Mouse (Mus musculus): ENCODE data around the gene Mslnl. TPM values are rescaled to one million over a fixed set of nuclear protein-coding genes. Genes with fewer than 3 reads are reported as not detected.
"Not testable (repeated sequence)": the region's sequence is repeated elsewhere in the genome, so short reads cannot be mapped to it uniquely, and the experiment has no call there.

The Mslnl gene
- polyA plus RNA-seq, 1 experiment from 2014 or later: not detected

- Histone ChIP-seq H3K36me3 (peaks cover 44% of the 10 kb centered on the region), H3K27ac (no peak overlapping the region), H3K4me1 (replicated peaks) (peaks cover 28% of the 10 kb centered on the region), H3K9me3 (replicated peaks) (no peaks in the 10 kb centered on the region), H3K27me3 (peaks cover 42% of the 10 kb centered on the region), H3K4me3 (replicated peaks) (peak overlapping the region; percentile 36), H3K9ac (0 out of 2 replicates have a peak overlapping the region, but pooled peaks have one; percentile 23), H3K4me2 (peak overlapping the region; percentile 63)
- ATAC-seq (ENCODE audit: low read depth) (no peak), DNase-seq (no peak)
- WGBS (ENCODE audit: insufficient replicate concordance): 16% methylated on average over 6 of the region's 6 CpGs
Observed at GRCm38 (mm10) chr17:25717691-25718090, 18.2 kb upstream of the Mslnl start.

- Histone ChIP-seq H3K36me3 (peaks cover 70% of the 10 kb centered on the region), H3K4me3 (replicated peaks) (no peak overlapping the region), H3K4me2 (no peak overlapping the region), H3K9ac (no peak overlapping the region), H3K27me3 (peaks cover 22% of the 10 kb centered on the region), H3K9me3 (replicated peaks) (no peaks in the 10 kb centered on the region), H3K4me1 (replicated peaks) (peaks cover 41% of the 10 kb centered on the region), H3K27ac (no peak overlapping the region)
- no peak for ATAC-seq (ENCODE audit: low read depth)
- 88% methylated on average over 5 of the region's 5 CpGs for WGBS (ENCODE audit: insufficient replicate concordance)
- DNase-seq: no peak
Observed at GRCm38 (mm10) chr17:25721476-25721875, 14.4 kb upstream of the Mslnl start.

- no peak overlapping the region for H3K4me2 ChIP-seq
- 94% methylated on average over 19 of the region's 19 CpGs for WGBS (ENCODE audit: insufficient replicate concordance)
- peaks cover 68% of the 10 kb centered on the region for H3K36me3 ChIP-seq
- H3K4me1 ChIP-seq (replicated peaks): peaks cover 38% of the 10 kb centered on the region
- DNase-seq (no peak), ATAC-seq (ENCODE audit: low read depth) (no peak)
- no peaks in the 10 kb centered on the region for H3K9me3 ChIP-seq (replicated peaks)
- H3K27ac ChIP-seq: no peak overlapping the region
- no peak overlapping the region for H3K9ac ChIP-seq
- peaks cover 2% of the 10 kb centered on the region; the same call in 1 of the 2 replicates for H3K27me3 ChIP-seq
- no peak overlapping the region for H3K4me3 ChIP-seq (replicated peaks)
Observed at GRCm38 (mm10) chr17:25723470-25723869, 12.4 kb upstream of the Mslnl start.

- Histone ChIP-seq H3K9me3 (replicated peaks) (no peaks in the 10 kb centered on the region), H3K36me3 (peaks cover 64% of the 10 kb centered on the region), H3K4me1 (replicated peaks) (peaks cover 42% of the 10 kb centered on the region), H3K4me2 (no peak overlapping the region), H3K27me3 (no peaks in the 10 kb centered on the region), H3K27ac (no peak overlapping the region), H3K9ac (no peak overlapping the region), H3K4me3 (replicated peaks) (no peak overlapping the region)
- ATAC-seq (ENCODE audit: low read depth) (no peak), DNase-seq (no peak)
- 77% methylated on average over 7 of the region's 7 CpGs for WGBS (ENCODE audit: insufficient replicate concordance)
Observed at GRCm38 (mm10) chr17:25723919-25724318, 11.9 kb upstream of the Mslnl start.

GRCm38 (mm10) chr17:25725264-25725663, 10.6 kb upstream of the Mslnl start:
- H3K9me3 ChIP-seq (replicated peaks): no peaks in the 10 kb centered on the region
- no peak overlapping the region for H3K27ac ChIP-seq
- H3K27me3 ChIP-seq: no peaks in the 10 kb centered on the region
- ATAC-seq (ENCODE audit: low read depth) (no peak), DNase-seq (no peak)
- peak overlapping the region; percentile 79 for H3K4me3 ChIP-seq (replicated peaks)
- 79% methylated on average over 6 of the region's 6 CpGs for WGBS (ENCODE audit: insufficient replicate concordance)
- H3K4me2 ChIP-seq: peak overlapping the region; percentile 92; the same call in 1 of the 2 replicates
- peaks cover 57% of the 10 kb centered on the region for H3K36me3 ChIP-seq
- H3K9ac ChIP-seq: 0 out of 2 replicates have a peak overlapping the region, but pooled peaks have one; percentile 8
- peaks cover 42% of the 10 kb centered on the region for H3K4me1 ChIP-seq (replicated peaks)

- peak; percentile 97 for ATAC-seq (ENCODE audit: low read depth)
- H3K27me3 ChIP-seq: no peaks in the 10 kb centered on the region
- H3K27ac ChIP-seq: peak within 1 kb of the TSS; percentile 43; the same call in 1 of the 2 replicates
- peaks cover 44% of the 10 kb centered on the region for H3K4me1 ChIP-seq (replicated peaks)
- peak within 1 kb of the TSS; percentile 79 for H3K4me3 ChIP-seq (replicated peaks)
- 2% methylated on average over 37 of the region's 37 CpGs for WGBS (ENCODE audit: insufficient replicate concordance)
- no peaks in the 10 kb centered on the region for H3K9me3 ChIP-seq (replicated peaks)
- peak; percentile 100 for DNase-seq
- peaks cover 35% of the 10 kb centered on the region for H3K36me3 ChIP-seq
- peak within 1 kb of the TSS; percentile 86 for H3K9ac ChIP-seq
- peak within 1 kb of the TSS; percentile 92 for H3K4me2 ChIP-seq
Observed at GRCm38 (mm10) chr17:25727265-25728008, 8.4 kb upstream of the Mslnl start, which contains the start of the genes Chtf18 and Rpusd1. Chtf18 (minus strand) TSS chr17:25727419. Rpusd1 (plus strand) TSS chr17:25727670.

GRCm38 (mm10) chr17:25728009-25728270, 7.9 kb upstream of the Mslnl start:
- Histone ChIP-seq H3K9me3 (replicated peaks) (no peaks in the 10 kb centered on the region), H3K4me3 (replicated peaks) (peak overlapping the region; percentile 79), H3K27me3 (no peaks in the 10 kb centered on the region), H3K9ac (peak overlapping the region; percentile 74), H3K4me2 (peak overlapping the region; percentile 74), H3K4me1 (replicated peaks) (peaks cover 43% of the 10 kb centered on the region), H3K27ac (peak overlapping the region; percentile 11; the same call in 1 of the 2 replicates), H3K36me3 (peaks cover 30% of the 10 kb centered on the region)
- ATAC-seq (ENCODE audit: low read depth) (no peak), DNase-seq (no peak)
- WGBS (ENCODE audit: insufficient replicate concordance): 16% methylated on average over 4 of the region's 4 CpGs

GRCm38 (mm10) chr17:25732082-25732481, 3.8 kb upstream of the Mslnl start:
- Histone ChIP-seq H3K27ac (no peak overlapping the region), H3K27me3 (0 out of 2 replicates have a peak, but pooled peaks cover 3% of the 10 kb centered on the region), H3K4me3 (replicated peaks) (no peak overlapping the region), H3K9ac (no peak overlapping the region), H3K4me2 (no peak overlapping the region), H3K9me3 (replicated peaks) (no peaks in the 10 kb centered on the region), H3K4me1 (replicated peaks) (peaks cover 16% of the 10 kb centered on the region), H3K36me3 (peaks cover 6% of the 10 kb centered on the region; the same call in 1 of the 2 replicates)
- DNase-seq (no peak), ATAC-seq (ENCODE audit: low read depth) (no peak)
- 21% methylated on average over 2 of the region's 2 CpGs for WGBS (ENCODE audit: insufficient replicate concordance)

- H3K27me3 ChIP-seq: 0 out of 2 replicates have a peak, but pooled peaks cover 3% of the 10 kb centered on the region
- 0 out of 2 replicates have a peak, but pooled peaks cover 5% of the 10 kb centered on the region for H3K4me1 ChIP-seq (replicated peaks)
- no peak overlapping the region for H3K4me3 ChIP-seq (replicated peaks)
- H3K4me2 ChIP-seq: no peak overlapping the region
- H3K9ac ChIP-seq: no peak overlapping the region
- H3K9me3 ChIP-seq (replicated peaks): no peaks in the 10 kb centered on the region
- 67% methylated on average over 5 of the region's 5 CpGs for WGBS (ENCODE audit: insufficient replicate concordance)
- H3K36me3 ChIP-seq: no peaks in the 10 kb centered on the region; the same call in 1 of the 2 replicates
- H3K27ac ChIP-seq: no peak overlapping the region
- DNase-seq (no peak), ATAC-seq (ENCODE audit: low read depth) (no peak)
Observed at GRCm38 (mm10) chr17:25735246-25735645, 596 bp upstream of the Mslnl start.

GRCm38 (mm10) chr17:25738861-25739260, 3.0 kb downstream of the Mslnl start:
- 0 out of 2 replicates have a peak, but pooled peaks cover 3% of the 10 kb centered on the region for H3K27me3 ChIP-seq
- H3K9me3 ChIP-seq (replicated peaks): no peaks in the 10 kb centered on the region
- no peaks in the 10 kb centered on the region for H3K36me3 ChIP-seq
- no peak overlapping the region for H3K27ac ChIP-seq
- H3K4me3 ChIP-seq (replicated peaks): no peak overlapping the region
- H3K4me2 ChIP-seq: no peak overlapping the region
- ATAC-seq (ENCODE audit: low read depth) (no peak), DNase-seq (no peak)
- no peak overlapping the region for H3K9ac ChIP-seq
- 58% methylated on average over 7 of the region's 7 CpGs for WGBS (ENCODE audit: insufficient replicate concordance)
- no peaks in the 10 kb centered on the region for H3K4me1 ChIP-seq (replicated peaks)

- not testable (repeated sequence) for H3K4me2 ChIP-seq; ATAC-seq (ENCODE audit: low read depth); H3K4me3 ChIP-seq (replicated peaks); H3K9ac ChIP-seq; DNase-seq; H3K27ac ChIP-seq; H3K36me3 ChIP-seq; H3K9me3 ChIP-seq (replicated peaks); H3K4me1 ChIP-seq (replicated peaks); H3K27me3 ChIP-seq
- WGBS (ENCODE audit: insufficient replicate concordance): 54% methylated on average over 12 of the region's 12 CpGs
Observed at GRCm38 (mm10) chr17:25741471-25741870, 5.6 kb downstream of the Mslnl start.

- Histone ChIP-seq H3K4me1 (replicated peaks) (no peaks in the 10 kb centered on the region), H3K9me3 (replicated peaks) (no peaks in the 10 kb centered on the region), H3K36me3 (no peaks in the 10 kb centered on the region), H3K4me2 (no peak overlapping the region), H3K27ac (no peak overlapping the region), H3K27me3 (no peaks in the 10 kb centered on the region), H3K4me3 (replicated peaks) (no peak overlapping the region), H3K9ac (no peak overlapping the region)
- 79% methylated on average over 9 of the region's 9 CpGs for WGBS (ENCODE audit: insufficient replicate concordance)
- no peak for DNase-seq
- ATAC-seq (ENCODE audit: low read depth): no peak
Observed at GRCm38 (mm10) chr17:25743831-25744230, 8.0 kb downstream of the Mslnl start.

All from liver, embryonic 13.5 days (tissue).